ENCODE assay signal across 8 mouse cellular contexts in genomic region chr17:28386150-28386905, GRCm38 (mm10). TPM values are rescaled to one million over a fixed set of nuclear protein-coding genes. Genes with fewer than 3 reads are reported as not detected.
DNase-seq lines count a peak whose midpoint lies in the region; ATAC-seq and TF ChIP-seq lines count a peak whose summit lies in the region.

No protein-coding gene starts in this region.

- TF ChIP-seq CTCF in small intestine, adult 2 months (IDR thresholded peaks at IDR 0.05; ENCODE audit: extremely low read depth, insufficient read length, insufficient replicate concordance, low read depth, low read length) = peak; percentile 95

- H3K9ac ChIP-seq in intestine, embryonic 16.5 days (ENCODE audit: low read depth, low read length) = no peak overlapping the region
- no peak overlapping the region for H3K9ac ChIP-seq in midbrain, embryonic 12.5 days (replicated peaks)

- DNase-seq in ZHBTc4 (ENCODE audit: low read depth, low spot score) = peak; percentile 95
- DNase-seq in embryo, embryonic 10.5 days (ENCODE audit: low spot score) = peak; percentile 88
- DNase-seq in gastrocnemius, postnatal 36 days = peak; percentile 69 to 70
- peak; percentile 73 to 82 for DNase-seq in left cerebral cortex, postnatal 36 days (ENCODE audit: low spot score in 2 of 2)

- intact Hi-C loops in gastrocnemius, postnatal 36 days (cut with DNase I) = loop anchor here (1.0 kb wide), 1 partner anchor 142 kb away; no protein-coding TSS in a partner anchor
- intact Hi-C loops in left cerebral cortex, postnatal 36 days (cut with DNase I) = loop anchor here (1.0 kb wide), 1 partner anchor 142 kb away; no protein-coding TSS in a partner anchor

- H3K27ac ChIP-seq in intestine, embryonic 16.5 days (ENCODE audit: low read length) = no peak overlapping the region
- H3K27ac ChIP-seq in midbrain, embryonic 12.5 days (replicated peaks) = no peak overlapping the region
- H3K27ac ChIP-seq in small intestine, adult 2 months (ENCODE audit: insufficient read depth, low read depth, low read length) = no peak overlapping the region

- ATAC-seq in intestine, embryonic 16.5 days = no peak
- ATAC-seq in midbrain, embryonic 12.5 days (ENCODE audit: low FRiP score, low read depth) = no peak
- ATAC-seq in inflammation-experienced regulatory T-cells, adult 6 months = no peak

- H3K4me1 ChIP-seq in intestine, embryonic 16.5 days (ENCODE audit: control insufficient read depth, insufficient read depth, low read length) = no peaks in the 10 kb centered on the region
- H3K4me1 ChIP-seq in midbrain, embryonic 12.5 days = peaks cover 5% of the 10 kb centered on the region; the same call in 1 of the 2 replicates
- H3K4me1 ChIP-seq in small intestine, adult 2 months (ENCODE audit: control insufficient read depth, insufficient read depth, insufficient read length, low read length) = no peaks in the 10 kb centered on the region

- no peaks in the 10 kb centered on the region; the same call in 1 of the 2 replicates for H3K27me3 ChIP-seq in intestine, embryonic 16.5 days (replicated peaks; ENCODE audit: control insufficient read depth, insufficient read depth, low read length)
- peaks cover 33% of the 10 kb centered on the region for H3K27me3 ChIP-seq in midbrain, embryonic 12.5 days
- 0 out of 2 replicates have a peak, but pooled peaks cover 5% of the 10 kb centered on the region for H3K27me3 ChIP-seq in small intestine, adult 2 months (ENCODE audit: control insufficient read depth, insufficient read depth, low read length)

- H3K4me3 ChIP-seq in intestine, embryonic 16.5 days (ENCODE audit: low read length) = no peak overlapping the region
- peak overlapping the region; percentile 17; the same call in 1 of the 2 replicates for H3K4me3 ChIP-seq in midbrain, embryonic 12.5 days
- H3K4me3 ChIP-seq in small intestine, adult 2 months (ENCODE audit: low read depth, low read length) = no peak overlapping the region

- WGBS in intestine, embryonic 16.5 days = 6% methylated on average over 23 of the region's 23 CpGs
- WGBS in midbrain, embryonic 12.5 days = 5% methylated on average over 23 of the region's 23 CpGs
- 11% methylated on average over 23 of the region's 23 CpGs for WGBS in small intestine, adult 2 months

- H3K36me3 ChIP-seq in intestine, embryonic 16.5 days (ENCODE audit: control insufficient read depth, insufficient read depth, low read length) = no peaks in the 10 kb centered on the region
- H3K36me3 ChIP-seq in midbrain, embryonic 12.5 days = no peaks in the 10 kb centered on the region
- no peaks in the 10 kb centered on the region for H3K36me3 ChIP-seq in small intestine, adult 2 months (ENCODE audit: control insufficient read depth, insufficient read depth, low read length)

- peak overlapping the region; percentile 28 for H3K4me2 ChIP-seq in intestine, embryonic 16.5 days (ENCODE audit: low read depth, low read length)
- peak overlapping the region; percentile 40 for H3K4me2 ChIP-seq in midbrain, embryonic 12.5 days (replicated peaks)

- TF ChIP-seq POLR2A in small intestine, adult 2 months (IDR thresholded peaks at IDR 0.05; ENCODE audit: low read depth, low read length) = no peak

- H3K9me3 ChIP-seq in intestine, embryonic 16.5 days (ENCODE audit: control insufficient read depth, low read length) = no peaks in the 10 kb centered on the region
- 0 out of 2 replicates have a peak, but pooled peaks cover 6% of the 10 kb centered on the region for H3K9me3 ChIP-seq in midbrain, embryonic 12.5 days

RNA-seq across cellular contexts. Expression of gene Tulp1, which starts 21.3 kb away (rescaled TPM):
- not detected for total RNA-seq in gastrocnemius, postnatal 36 days (2021)
- 3.0 and 3.6 TPM in 2 replicates for polyA plus RNA-seq in intestine, embryonic 16.5 days (2015; fragmentation: Nextera tagmentation; extraction: Ambion mirVana)
- total RNA-seq in left cerebral cortex, postnatal 36 days (2021) = not detected
- 4.9 and 5.1 TPM in 2 replicates for polyA plus RNA-seq in midbrain, embryonic 12.5 days (2016; fragmentation: Nextera tagmentation; extraction: Ambion mirVana)
- polyA plus RNA-seq in small intestine, adult 2 months (2012; rRNA removed) = 0.34 TPM in 1 of 2 replicates, not detected in the other
- under 1 TPM in 2 of 3 experiments, not detected in 1; 0.24 to 0.39 TPM for polyA plus RNA-seq in inflammation-experienced regulatory T-cells, adult 6 months (2017; shearing (Covaris generic))

RNA-seq across cellular contexts. Expression of gene Tead3, which starts 35.7 kb away (rescaled TPM):
- total RNA-seq in gastrocnemius, postnatal 36 days (2021) = 1 to 10 TPM; 5.7 to 8.1 TPM
- polyA plus RNA-seq in intestine, embryonic 16.5 days (2015; fragmentation: Nextera tagmentation; extraction: Ambion mirVana) = 8.5 and 9.3 TPM in 2 replicates
- 1 to 10 TPM; 2.4 to 2.8 TPM for total RNA-seq in left cerebral cortex, postnatal 36 days (2021)
- 5.2 and 5.7 TPM in 2 replicates for polyA plus RNA-seq in midbrain, embryonic 12.5 days (2016; fragmentation: Nextera tagmentation; extraction: Ambion mirVana)
- polyA plus RNA-seq in small intestine, adult 2 months (2012; rRNA removed) = 25.2 and 36.7 TPM in 2 replicates
- not detected for polyA plus RNA-seq in inflammation-experienced regulatory T-cells, adult 6 months (2017; shearing (Covaris generic))

RNA-seq across cellular contexts. Expression of gene Rpl10a, which starts 58.1 kb away (rescaled TPM):
- 100 to 1,000 TPM; 327 to 414 TPM for total RNA-seq in gastrocnemius, postnatal 36 days (2021)
- 591 and 604 TPM in 2 replicates for polyA plus RNA-seq in intestine, embryonic 16.5 days (2015; fragmentation: Nextera tagmentation; extraction: Ambion mirVana)
- total RNA-seq in left cerebral cortex, postnatal 36 days (2021) = 100 to 1,000 TPM; 289 to 354 TPM
- polyA plus RNA-seq in midbrain, embryonic 12.5 days (2016; fragmentation: Nextera tagmentation; extraction: Ambion mirVana) = 329 and 373 TPM in 2 replicates
- 1,432 and 2,365 TPM in 2 replicates for polyA plus RNA-seq in small intestine, adult 2 months (2012; rRNA removed)
- 100 to 1,000 TPM; 514 to 941 (median 691) TPM for polyA plus RNA-seq in inflammation-experienced regulatory T-cells, adult 6 months (2017; shearing (Covaris generic))
